Mouse (Mus musculus): ENCODE results near the gene Rabggtb. TPM values are rescaled to one million over a fixed set of nuclear protein-coding genes. Genes with fewer than 3 reads are reported as not detected.

The Rabggtb gene
- polyA plus RNA-seq (2014; fragmentation: Nextera tagmentation; extraction: Ambion mirVana): 52.1 and 54.4 TPM in 2 replicates

- no peak for TF ChIP-seq CTCF (IDR thresholded peaks at IDR 0.05; ENCODE audit: low read depth)
- under 1% methylated on average over 65 of the region's 65 CpGs for WGBS
- H3K9me3 ChIP-seq (ENCODE audit: low read depth, low read length): no peaks in the 10 kb centered on the region
- H3K4me1 ChIP-seq (ENCODE audit: insufficient read depth): peaks cover 12% of the 10 kb centered on the region
- peaks cover 39% of the 10 kb centered on the region for H3K36me3 ChIP-seq (ENCODE audit: insufficient read depth)
- peak within 1 kb of the TSS; percentile 68 for H3K4me2 ChIP-seq
- no peaks in the 10 kb centered on the region for H3K27me3 ChIP-seq (ENCODE audit: insufficient read depth, low read length)
- DNase-seq (peak; percentile 98), ATAC-seq (ENCODE audit: insufficient read depth) (peak; percentile 98)
- H3K9ac ChIP-seq: peak within 1 kb of the TSS; percentile 92
- peak within 1 kb of the TSS; percentile 87 for H3K27ac ChIP-seq (ENCODE audit: low read depth)
- H3K4me3 ChIP-seq (ENCODE audit: low read depth, low read length): peak within 1 kb of the TSS; percentile 66
These were observed at the start of gene Rabggtb for GRCm38 (mm10) chr3:153912546-153913509. TSS of gene Rabggtb (minus strand) at chr3:153913009.

- peak; percentile 68 for DNase-seq
These were observed 49.0 kb upstream of the Rabggtb start for GRCm38 (mm10) chr3:153961632-153962389.

GRCm38 (mm10) chr3:153960884-153961283 lies 48.1 kb upstream of the Rabggtb start:
- no peak for ATAC-seq (ENCODE audit: insufficient read depth)
- no peak for DNase-seq

More at GRCm38 (mm10) chr3:153961632-153962389, 49.0 kb upstream of the Rabggtb start:
- Histone ChIP-seq H3K27ac (ENCODE audit: low read depth) (no peak overlapping the region), H3K4me3 (ENCODE audit: low read depth, low read length) (no peak overlapping the region), H3K9ac (no peak overlapping the region), H3K9me3 (ENCODE audit: low read depth, low read length) (no peaks in the 10 kb centered on the region), H3K4me1 (ENCODE audit: insufficient read depth) (no peaks in the 10 kb centered on the region), H3K4me2 (no peak overlapping the region), H3K27me3 (ENCODE audit: insufficient read depth, low read length) (no peaks in the 10 kb centered on the region), H3K36me3 (ENCODE audit: insufficient read depth) (no peaks in the 10 kb centered on the region)
- peak; percentile 55 for TF ChIP-seq CTCF (IDR thresholded peaks at IDR 0.05; ENCODE audit: low read depth)
- 71% methylated on average over 6 of the region's 6 CpGs for WGBS
- no peak for ATAC-seq (ENCODE audit: insufficient read depth)

GRCm38 (mm10) chr3:153959731-153960207 lies 47.0 kb upstream of the Rabggtb start:
- Histone ChIP-seq H3K9me3 (ENCODE audit: low read depth, low read length) (no peaks in the 10 kb centered on the region), H3K9ac (no peak overlapping the region), H3K4me3 (ENCODE audit: low read depth, low read length) (no peak overlapping the region), H3K36me3 (ENCODE audit: insufficient read depth) (no peaks in the 10 kb centered on the region), H3K27me3 (ENCODE audit: insufficient read depth, low read length) (no peaks in the 10 kb centered on the region), H3K4me2 (no peak overlapping the region), H3K27ac (ENCODE audit: low read depth) (no peak overlapping the region), H3K4me1 (ENCODE audit: insufficient read depth) (no peaks in the 10 kb centered on the region)
- WGBS: 74% methylated on average over 9 of the region's 9 CpGs
- DNase-seq: no peak
- ATAC-seq (ENCODE audit: insufficient read depth): no peak
- TF ChIP-seq CTCF (IDR thresholded peaks at IDR 0.05; ENCODE audit: low read depth): no peak

More at GRCm38 (mm10) chr3:153960884-153961283, 48.1 kb upstream of the Rabggtb start:
- H3K27me3 ChIP-seq (ENCODE audit: insufficient read depth, low read length): no peaks in the 10 kb centered on the region
- H3K4me1 ChIP-seq (ENCODE audit: insufficient read depth): no peaks in the 10 kb centered on the region
- no peak for TF ChIP-seq CTCF (IDR thresholded peaks at IDR 0.05; ENCODE audit: low read depth)
- H3K9me3 ChIP-seq (ENCODE audit: low read depth, low read length): no peaks in the 10 kb centered on the region
- H3K9ac ChIP-seq: no peak overlapping the region
- WGBS: 62% methylated on average over 2 of the region's 2 CpGs
- H3K4me2 ChIP-seq: no peak overlapping the region
- H3K4me3 ChIP-seq (ENCODE audit: low read depth, low read length): no peak overlapping the region
- H3K36me3 ChIP-seq (ENCODE audit: insufficient read depth): no peaks in the 10 kb centered on the region
- no peak overlapping the region for H3K27ac ChIP-seq (ENCODE audit: low read depth)

- no peak overlapping the region for H3K4me2 ChIP-seq
- no peak overlapping the region for H3K27ac ChIP-seq (ENCODE audit: low read depth)
- no peaks in the 10 kb centered on the region for H3K36me3 ChIP-seq (ENCODE audit: insufficient read depth)
- 94% methylated on average over 1 of the region's 1 CpGs for WGBS
- H3K4me3 ChIP-seq (ENCODE audit: low read depth, low read length): no peak overlapping the region
- peak; percentile 90 for TF ChIP-seq CTCF (IDR thresholded peaks at IDR 0.05; ENCODE audit: low read depth)
- ATAC-seq (ENCODE audit: insufficient read depth): peak; percentile 65; the same call in 1 of the 2 replicates
- no peaks in the 10 kb centered on the region for H3K9me3 ChIP-seq (ENCODE audit: low read depth, low read length)
- DNase-seq: peak; percentile 82
- no peaks in the 10 kb centered on the region for H3K27me3 ChIP-seq (ENCODE audit: insufficient read depth, low read length)
- no peaks in the 10 kb centered on the region for H3K4me1 ChIP-seq (ENCODE audit: insufficient read depth)
- H3K9ac ChIP-seq: no peak overlapping the region
These were observed 46.4 kb upstream of the Rabggtb start for GRCm38 (mm10) chr3:153959035-153959730.

GRCm38 (mm10) chr3:153957916-153958315 lies 45.1 kb upstream of the Rabggtb start:
- Histone ChIP-seq H3K36me3 (ENCODE audit: insufficient read depth) (no peaks in the 10 kb centered on the region), H3K9ac (no peak overlapping the region), H3K9me3 (ENCODE audit: low read depth, low read length) (no peaks in the 10 kb centered on the region), H3K4me2 (no peak overlapping the region), H3K4me3 (ENCODE audit: low read depth, low read length) (no peak overlapping the region), H3K27me3 (ENCODE audit: insufficient read depth, low read length) (no peaks in the 10 kb centered on the region), H3K4me1 (ENCODE audit: insufficient read depth) (no peaks in the 10 kb centered on the region), H3K27ac (ENCODE audit: low read depth) (no peak overlapping the region)
- no peak for TF ChIP-seq CTCF (IDR thresholded peaks at IDR 0.05; ENCODE audit: low read depth)
- ATAC-seq (ENCODE audit: insufficient read depth): no peak
- WGBS: 79% methylated on average over 5 of the region's 5 CpGs
- no peak for DNase-seq

Measured in lung, embryonic 14.5 days (tissue).